Mouse (Mus musculus) adrenal gland, adult (tissue): ENCODE results near the gene Uhrf1.

Source experiments
- DNase-seq, 2 experiments: peaks; one replicate each; pipeline ENCODE4 v3.0.0; 2022 to 2023; ENCODE audit warnings: low spot score in 1 of 2; ENCODE audit not compliant: inconsistent age in 2 of 2

The Uhrf1 gene

GRCm38 (mm10) chr17:56273986-56274385 lies 29.1 kb upstream of the Uhrf1 start:
- no peak for DNase-seq

- peak; percentile 72 to 87 for DNase-seq
Observed at GRCm38 (mm10) chr17:56275842-56276480, 27.2 kb upstream of the Uhrf1 start.

DNA sequence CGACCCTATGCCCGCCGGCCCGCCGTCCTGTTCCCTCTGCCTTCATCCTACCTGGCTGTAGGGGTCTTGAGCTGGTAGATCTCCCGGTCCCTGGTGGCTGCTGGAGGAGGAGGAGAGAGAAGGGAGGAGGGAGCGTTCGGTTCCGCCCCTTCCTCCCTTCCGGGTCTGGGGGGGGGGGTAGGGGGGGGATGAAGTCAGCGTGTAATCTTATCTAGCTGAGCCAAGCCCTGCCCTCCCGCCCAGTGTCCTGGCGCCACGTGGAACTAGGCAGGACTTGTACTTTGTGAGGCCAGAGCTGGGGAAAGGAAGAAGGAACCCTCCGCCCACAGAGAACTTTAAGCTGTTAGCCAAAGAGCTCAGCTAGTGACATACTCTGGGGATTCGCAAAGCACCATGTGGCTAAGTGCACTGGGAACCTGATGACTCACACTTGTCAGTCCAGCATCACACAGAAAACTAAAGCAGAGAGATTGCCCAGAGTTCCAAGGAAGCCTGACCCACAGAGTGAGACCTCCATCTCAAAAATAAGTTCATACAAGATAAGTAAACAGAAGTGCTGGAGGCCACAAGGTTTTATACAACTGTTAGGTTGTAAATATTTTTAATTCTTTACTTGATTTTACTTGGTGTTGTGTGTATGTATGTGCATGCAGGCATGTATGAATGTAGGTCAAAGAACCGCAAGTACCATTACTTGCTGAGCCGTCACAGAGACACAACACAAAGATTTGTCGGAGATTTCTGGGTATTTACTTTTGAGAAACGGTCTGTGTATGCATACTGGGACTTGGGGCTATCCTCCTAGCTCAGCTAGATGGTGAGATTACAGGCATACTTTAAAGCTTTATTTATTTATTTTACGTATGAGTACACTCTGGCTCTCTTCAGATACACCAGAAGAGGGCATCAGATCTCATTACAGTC lies 26.2 kb upstream of the Uhrf1 start, which contains the start of gene Ticam1:
TSS of gene Ticam1 (minus strand) at position 144 of the 924 bp plus-strand sequence.
- peak; percentile 96 to 97 for DNase-seq

GRCm38 (mm10) chr17:56277567-56277893 lies 25.6 kb upstream of the Uhrf1 start:
- DNase-seq, result peak in 1 of 2 experiments; percentile 21

DNA sequence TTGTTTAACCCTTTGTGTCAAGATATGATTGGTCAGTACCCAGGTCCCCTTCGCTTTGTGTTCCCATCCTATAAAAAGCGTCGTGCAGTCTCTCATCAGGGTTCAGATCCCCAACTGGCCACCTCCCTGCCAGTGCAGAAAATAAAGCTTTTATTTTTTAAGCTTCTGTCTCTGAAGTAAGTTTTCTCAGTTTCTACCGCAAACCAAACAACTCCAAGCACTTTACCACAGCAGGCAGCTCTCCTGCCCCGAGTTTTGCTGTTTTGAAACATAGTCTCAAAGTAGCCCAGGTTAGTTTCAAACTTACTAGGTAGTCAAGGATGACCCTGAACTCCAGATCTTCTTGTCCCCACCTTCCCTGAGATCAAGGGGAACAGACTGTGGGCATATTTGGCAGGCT lies 24.8 kb upstream of the Uhrf1 start:
- no peak for DNase-seq

- DNase-seq, result peak in 1 of 2 experiments; percentile 85
Observed at GRCm38 (mm10) chr17:56279481-56280155, 23.5 kb upstream of the Uhrf1 start.

- DNase-seq, result peak in 1 of 2 experiments; percentile 14
Observed at GRCm38 (mm10) chr17:56281193-56281592, 21.9 kb upstream of the Uhrf1 start.

DNA sequence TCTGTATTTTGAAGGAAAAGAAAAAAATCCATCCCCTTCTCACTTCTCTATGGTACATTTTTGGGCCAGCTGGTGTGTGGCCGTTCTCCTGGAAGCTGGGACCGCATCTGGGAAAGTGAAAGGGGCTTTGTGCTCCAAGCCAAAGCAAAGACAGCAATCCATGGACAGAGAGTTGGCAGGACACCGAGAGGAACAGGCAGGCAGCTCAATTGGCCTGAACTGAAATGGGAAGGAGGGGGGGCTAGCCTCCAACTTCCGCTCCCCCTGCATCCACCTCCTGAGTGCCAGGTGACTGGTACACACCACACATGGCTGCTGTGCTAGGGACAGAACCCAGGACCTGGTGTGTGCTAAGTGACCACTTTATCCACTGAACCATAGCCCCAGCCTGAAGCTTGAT lies 20.3 kb upstream of the Uhrf1 start:
- no peak for DNase-seq

DNA sequence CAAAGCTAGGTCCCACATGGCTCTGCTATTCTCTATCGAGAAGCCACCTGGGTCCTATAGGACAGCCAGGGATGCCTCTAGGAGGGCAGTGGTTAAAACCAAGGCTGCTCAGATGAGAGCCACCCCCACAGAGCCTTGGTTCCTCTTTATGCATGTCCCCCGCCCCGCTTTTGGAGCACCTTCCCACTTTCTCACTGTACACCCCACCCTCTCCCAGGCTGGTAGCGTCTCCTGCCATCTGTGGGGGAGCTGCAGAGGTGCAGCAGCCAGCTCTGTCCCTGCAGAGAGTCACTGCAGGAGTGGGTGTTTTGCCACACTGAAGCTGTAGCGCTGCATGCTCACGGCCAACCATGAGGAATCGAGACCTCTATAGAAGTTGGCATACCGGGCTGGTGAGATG lies 19.8 kb upstream of the Uhrf1 start:
- DNase-seq, result no peak

DNA sequence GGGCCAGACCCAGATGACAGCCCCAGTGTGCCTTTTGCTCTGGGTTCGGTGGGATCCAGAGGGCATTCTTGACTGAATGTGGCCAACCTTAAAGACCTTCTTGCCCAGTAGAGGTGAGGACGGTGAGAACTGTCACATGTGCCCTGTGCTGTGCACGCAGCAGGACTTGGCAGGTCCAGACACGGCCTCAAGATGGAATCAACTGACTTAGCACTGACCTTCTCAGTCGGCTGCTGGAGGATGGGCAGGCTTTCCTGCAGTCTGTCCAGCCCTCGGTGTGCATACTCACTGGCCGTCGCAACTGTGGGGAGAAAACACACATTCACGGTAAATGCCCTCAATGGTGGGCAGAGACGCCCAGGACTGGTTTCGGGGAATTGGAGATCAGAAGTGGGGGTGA lies 17.1 kb upstream of the Uhrf1 start:
- DNase-seq, result peak in 1 of 2 experiments; percentile 8

GRCm38 (mm10) chr17:56287830-56288229 lies 15.3 kb upstream of the Uhrf1 start:
- DNase-seq, result peak; percentile 77 to 90

DNA sequence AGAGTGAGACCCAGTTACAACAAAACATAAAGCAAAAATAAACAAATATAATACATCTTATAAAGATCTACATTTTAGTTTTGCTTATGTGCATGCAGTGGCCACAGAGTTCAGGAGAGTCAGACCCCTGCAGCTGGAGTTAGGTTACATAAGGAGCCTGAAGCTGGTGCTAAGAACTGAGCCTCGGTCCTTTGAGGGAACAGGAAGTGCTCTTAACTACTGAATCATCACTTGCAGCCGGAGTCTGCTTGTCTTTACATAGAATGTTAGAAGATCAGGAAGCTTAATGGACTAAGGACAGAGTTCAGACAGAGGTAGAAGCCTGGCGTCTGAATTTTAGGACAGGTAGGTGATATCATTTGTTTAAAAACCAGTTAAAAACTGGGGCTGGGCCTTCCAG lies 14.3 kb upstream of the Uhrf1 start:
- no peak for DNase-seq

DNA sequence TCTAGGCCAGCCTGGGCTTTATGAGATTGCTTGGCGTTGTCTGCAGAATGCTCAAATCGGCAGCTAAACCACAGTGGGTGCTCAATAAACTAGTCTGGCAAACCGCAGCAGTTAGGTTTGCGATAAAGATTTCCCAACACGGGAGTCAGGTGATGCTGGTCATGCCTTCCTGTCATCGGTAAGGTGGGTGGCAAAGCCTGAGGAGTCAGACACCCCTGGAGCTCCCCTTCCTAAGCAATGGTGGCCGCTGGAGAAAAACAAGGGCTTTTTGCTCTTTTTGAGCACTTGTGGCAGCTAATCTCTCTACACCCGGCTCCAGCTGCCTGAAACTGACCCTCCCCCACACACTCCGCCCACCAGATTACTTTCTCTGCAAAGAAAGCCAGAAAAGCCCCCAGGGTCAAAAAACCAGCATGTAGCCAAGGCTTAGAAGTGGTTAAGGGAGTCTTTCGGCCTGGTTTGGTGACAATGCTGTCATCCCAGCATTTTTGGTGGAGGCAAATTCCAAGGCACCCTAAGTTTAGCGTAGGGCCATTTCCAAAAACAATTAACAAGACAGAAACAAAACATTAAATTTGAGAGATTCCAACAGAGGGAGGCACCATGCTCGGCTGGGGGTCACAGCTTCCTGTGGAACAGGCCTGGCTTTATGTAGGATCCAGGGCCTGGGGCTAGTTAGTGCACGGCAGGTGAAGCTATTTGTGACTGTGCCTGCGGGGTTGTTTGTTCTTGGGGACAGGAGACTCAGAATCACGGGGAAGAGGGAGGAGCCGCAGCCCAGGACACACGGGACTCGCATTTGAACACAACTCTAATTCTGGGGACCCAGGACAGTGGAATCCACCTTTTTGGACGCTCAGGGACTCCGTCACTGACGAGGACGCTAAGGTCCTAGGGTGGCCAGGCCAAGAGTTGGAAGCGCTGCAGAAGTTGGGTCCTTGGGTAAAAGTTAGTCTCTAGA lies 13.5 kb upstream of the Uhrf1 start:
- peak in 1 of 2 experiments; percentile 80 for DNase-seq

DNA sequence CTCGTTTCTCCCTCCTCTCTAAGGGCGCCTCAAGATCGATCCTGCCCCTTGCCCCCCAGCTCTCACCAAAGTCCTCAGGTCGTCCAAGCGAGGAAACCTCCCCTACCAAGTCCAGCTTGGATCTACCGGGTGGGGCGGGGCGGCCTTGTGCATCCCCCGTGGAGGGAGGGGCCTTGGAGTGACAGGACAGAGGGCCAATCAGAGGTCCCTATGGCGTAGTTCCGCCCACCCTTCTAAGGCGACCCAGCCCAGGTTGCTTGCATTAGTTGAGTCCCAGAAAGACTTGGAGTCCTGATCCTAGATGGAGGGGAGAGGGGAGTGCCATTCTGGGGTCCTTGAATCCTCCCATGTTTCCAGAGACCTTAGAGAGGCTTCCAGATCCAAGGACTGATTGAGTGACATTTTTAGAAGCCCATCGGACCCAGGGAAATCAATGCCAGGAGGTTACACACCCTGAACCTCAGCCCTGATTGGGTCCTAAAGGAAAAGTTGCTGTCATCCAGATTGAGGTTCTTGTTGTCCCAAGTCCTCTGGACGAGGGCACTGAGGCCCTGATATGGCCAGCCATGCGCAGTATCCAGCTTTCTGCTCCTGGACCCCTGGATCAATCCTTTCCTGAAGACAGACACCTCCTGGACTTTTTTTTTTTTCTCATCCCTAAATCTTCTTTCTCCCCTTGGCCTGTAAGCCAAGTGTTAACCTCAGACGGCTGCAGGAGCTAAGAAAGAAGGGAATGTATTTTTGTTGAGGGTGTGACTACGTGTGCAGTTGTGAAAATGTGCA lies 12.5 kb upstream of the Uhrf1 start:
- peak; percentile 97 to 100 for DNase-seq

DNA sequence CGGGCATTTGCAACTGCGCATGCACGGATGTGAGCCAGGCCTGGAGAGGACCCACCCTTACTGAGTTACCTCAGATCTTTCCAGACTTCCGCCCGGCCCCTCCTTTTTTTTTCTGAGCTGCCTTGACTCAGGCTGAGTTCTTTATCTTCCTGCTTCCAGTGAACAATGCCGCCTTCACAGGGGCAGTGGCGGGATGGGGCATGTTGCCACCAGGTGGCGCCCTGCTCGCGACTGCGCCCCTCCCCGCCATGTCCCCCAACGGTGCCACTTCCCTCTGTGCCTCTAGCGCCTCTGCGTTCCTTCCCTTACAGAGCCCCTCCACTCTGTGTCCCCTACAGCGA lies 12.0 kb upstream of the Uhrf1 start:
- peak; percentile 94 to 97 for DNase-seq

DNA sequence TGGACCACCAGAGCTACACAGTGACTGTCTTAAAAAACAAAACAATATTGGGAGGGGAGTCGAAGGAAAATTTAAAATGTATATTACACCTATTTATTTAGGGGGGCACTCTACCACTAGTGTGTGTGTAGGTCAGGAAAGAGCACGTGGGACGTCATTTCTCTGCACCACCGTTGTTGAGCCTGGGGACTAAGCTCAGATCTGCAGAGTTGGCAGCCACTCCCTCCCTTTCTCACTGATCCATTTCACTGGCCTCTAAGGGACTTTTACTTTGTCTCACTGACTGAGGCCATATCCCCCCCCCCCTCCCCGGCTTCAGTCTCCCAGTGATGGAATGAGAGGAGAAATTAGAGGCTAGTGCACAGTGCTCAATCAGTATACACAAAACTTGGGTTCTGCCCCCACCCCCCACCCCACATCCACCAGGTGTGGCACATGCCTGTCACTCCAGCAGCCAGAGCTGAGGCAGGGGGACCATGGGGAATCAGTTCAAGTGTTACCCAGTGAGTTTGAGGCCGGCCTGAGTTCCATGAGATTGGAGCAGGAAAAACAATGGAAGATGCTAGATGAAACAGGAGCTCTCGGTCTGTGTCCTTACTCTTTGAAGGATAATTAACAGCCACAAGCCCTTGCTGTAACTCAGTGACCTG lies 11.2 kb upstream of the Uhrf1 start:
- peak in 1 of 2 experiments; percentile 47 for DNase-seq

DNA sequence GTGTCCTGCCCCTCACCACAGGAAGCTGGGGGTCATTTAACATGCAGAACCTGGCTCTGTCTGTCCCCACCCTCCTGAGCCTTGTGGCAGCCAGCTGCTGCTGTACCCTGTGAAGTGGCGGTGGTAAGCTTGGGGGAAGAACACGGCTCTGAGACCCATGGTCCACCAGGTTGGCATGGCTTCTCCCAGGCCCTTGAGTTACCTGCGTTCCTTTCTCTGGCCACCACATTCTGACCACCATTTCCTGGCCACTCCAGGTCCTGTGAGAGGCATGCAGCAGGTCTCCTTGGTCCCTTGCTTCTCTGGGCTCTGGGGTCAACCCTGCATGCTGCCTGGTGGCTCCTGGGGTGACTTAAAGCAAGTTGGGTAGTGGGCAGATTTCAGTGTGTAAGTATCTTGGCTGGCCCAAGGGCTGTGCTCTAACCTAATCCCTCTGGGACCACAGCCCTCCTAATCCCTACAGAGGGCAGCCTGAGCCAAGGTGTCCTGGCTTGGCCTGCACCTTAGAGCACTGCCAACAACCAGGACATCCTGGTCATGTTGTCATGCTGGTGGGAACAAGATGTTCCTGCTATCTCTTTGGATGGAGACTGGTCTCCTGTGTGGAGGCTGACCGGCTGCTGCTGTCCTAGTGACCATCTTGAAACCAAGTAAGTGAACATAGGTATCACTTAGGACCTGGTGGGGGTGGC lies 10.4 kb upstream of the Uhrf1 start, which contains the start of gene Plin3:
TSS of gene Plin3 (minus strand) at position 343 of the 692 bp plus-strand sequence.
- peak; percentile 31 to 54 for DNase-seq

DNA sequence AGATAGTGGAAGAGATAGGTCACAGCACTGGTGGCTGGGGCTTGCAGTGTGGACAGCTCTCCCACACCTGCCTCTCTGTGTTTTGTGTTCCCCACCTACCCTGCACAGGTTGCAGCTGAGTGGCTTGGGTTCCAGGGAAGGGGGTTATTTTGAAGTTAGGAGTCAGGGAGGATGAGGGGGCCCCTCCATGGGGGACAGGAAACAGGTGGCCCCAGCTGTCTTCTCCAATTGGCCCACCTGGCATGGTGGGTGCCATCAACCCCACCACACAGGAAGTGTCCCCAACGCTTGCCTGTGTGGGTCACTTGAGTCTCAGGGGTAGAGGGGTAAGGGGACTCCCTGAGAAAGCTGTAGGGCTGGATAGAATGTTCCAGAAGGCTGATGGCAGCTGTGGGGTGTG lies 9.8 kb upstream of the Uhrf1 start:
- no peak for DNase-seq

DNA sequence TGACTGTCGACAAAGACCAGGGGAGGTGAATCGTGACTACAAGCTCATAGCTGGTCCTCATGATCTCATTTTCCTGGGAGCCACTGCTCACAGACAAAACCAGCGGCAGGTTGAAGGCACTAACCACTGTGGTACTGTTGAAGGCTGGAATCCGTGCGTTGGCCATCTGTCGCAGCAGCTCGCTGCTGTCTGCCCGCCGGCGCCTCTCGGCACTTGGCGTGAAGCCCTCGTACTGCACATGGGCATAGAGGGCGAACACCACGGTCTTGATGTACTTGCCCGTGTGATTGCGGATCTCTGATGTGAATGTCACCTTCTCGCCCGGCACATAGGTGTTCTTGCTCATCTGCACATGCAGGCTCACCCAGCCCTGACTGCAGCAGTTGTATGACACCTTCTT lies 8.9 kb upstream of the Uhrf1 start:
- DNase-seq, result no peak
